Mouse (Mus musculus) urinary bladder, postnatal 4 days (tissue): Measurements from ENCODE around the gene Ppp1r1b.

Experiments
- DNase-seq, 2 experiments: peaks; one replicate each; pipeline ENCODE4 v3.0.0; 2021 to 2022; ENCODE audit warnings: low spot score in 2 of 2

Ppp1r1b gene

DNA sequence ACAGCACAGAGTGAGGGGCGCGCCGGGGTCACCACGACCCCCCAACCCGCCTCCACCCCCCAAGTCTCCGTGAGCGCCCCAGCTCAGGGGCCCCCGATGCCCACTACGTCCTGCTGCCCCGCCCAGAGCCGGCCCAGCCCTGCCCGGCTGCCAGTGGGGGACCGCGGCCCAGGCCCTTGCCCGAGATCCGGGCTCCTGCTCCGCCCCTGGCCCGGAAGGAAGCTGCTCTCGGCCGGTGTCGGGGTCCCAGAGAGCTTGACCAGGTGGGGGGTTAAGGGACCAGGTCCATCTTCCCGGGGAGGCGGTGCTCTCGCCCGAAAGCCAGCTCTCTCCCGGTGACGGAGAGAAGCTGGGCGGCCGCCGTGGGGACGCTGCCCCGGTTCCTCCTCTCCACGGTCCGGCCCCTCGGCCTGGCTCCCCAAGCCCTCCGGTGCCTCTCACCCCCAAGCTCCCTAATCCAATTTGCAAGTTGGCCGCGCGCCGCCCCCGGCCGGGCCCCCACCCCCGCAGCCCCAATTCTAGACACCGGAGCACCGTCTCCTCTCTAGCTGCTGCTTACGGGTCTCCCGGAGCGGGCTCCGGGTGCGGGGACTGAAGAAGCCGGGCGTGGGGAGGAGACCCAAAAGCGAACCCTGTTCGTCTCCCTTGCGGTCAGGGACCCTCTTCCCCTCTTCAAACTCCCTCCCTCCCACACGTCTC lies 19.7 kb upstream of the Ppp1r1b start:
- no peak for DNase-seq

DNA sequence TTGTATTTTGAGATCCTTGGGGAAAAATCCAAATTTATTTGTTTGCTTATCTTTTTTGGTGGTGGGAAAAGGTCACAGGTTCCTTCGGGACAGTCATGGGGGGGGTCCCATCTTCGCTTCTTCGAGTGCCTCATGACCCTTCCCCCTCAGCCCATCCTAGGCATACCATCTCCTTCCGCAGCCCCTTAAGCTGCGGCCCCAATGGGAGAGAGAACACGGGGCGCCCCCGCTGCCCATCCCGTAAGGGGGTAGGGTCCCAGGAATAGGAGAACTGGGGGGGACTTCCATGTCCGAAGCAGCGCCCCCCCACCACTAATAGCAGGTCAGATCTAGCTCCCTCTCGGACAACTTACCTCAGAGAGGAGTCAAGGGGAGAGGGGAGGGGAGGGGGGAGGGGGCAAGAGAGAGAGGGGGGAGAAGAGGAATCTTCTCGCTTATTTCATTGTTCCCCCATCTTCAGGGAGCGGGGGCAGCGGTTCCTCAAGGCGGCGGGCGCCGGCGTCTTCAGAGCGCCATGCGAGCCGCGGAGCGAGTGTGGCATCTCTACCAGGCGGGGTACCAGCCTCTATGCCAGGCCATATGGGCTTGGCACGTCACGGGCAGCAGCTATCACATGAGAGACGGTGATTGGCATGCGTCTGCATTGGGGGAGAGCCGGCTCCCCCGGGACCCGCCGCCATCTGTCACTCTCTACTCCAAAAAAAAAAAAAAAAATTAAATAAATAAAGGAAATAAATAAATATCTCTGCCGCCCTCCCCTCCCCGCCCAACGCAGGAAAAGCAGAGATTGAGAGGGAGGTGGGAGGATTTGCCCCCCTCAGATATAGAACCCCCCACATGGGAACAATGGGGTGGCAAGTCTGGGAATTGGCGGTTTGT lies 18.9 kb upstream of the Ppp1r1b start, which contains the start of gene Neurod2:
Gene Neurod2 (minus strand): TSS at position 568 of the 879 bp plus-strand sequence.
- no peak for DNase-seq

DNA sequence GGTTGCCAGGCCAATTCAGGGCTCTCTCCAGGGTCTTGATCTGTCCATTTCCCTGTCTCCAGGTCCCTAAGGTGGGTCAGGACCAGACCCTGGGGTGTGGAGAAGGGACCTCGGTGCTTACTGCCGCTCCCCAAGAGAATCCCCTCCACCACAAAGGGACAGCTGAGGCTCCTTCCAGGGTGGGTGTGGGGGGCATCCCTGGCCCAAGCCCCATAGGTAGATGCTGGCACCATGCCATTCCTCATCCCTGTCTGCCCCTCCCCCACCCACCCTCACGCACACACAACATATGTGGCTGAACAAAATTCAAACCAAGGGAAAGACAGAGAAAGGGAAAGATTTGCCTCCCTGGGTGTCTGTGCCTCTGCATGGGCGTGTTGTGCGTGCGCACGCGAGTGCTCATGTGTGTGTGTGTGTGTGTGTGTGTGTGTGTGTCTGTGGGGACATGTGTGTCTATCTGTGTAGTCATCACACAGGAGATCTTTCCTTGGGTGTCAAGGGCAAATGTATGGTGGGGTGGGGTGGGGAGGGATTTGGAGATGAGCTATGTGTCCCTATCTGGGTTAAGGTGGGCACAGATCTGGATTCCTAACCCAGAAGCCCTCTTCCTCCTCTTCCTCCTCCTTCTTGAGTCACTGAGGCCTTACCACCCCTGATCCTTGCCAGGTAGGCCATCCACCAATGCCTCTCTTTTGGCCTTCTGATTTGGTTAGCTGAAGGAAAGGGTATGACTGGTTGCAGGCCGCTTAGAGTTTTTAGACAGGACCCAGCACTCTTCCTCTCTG lies 18.1 kb upstream of the Ppp1r1b start:
- no peak for DNase-seq

DNA sequence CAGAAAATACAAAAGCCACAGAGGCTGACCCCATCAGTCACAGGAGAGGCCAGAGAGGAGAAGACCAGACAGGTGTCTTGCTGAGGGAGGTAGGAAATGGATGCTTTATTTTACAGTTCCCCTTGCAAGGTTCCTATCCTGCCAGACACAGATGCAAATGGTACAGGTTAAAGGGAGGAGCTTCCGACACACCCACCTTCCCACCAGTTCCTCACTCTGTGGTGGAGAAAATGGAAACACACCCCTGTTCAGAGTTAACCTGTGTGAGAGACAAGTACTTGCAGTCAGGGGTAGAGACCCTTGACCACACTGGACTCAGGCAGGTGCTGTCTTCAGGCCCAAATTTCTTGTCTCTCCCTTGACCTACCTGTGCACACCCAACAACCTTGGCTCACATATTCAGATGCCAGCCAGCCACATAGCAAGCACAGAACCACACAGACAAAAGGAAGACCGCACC lies 17.4 kb upstream of the Ppp1r1b start:
- no peak for DNase-seq

DNA sequence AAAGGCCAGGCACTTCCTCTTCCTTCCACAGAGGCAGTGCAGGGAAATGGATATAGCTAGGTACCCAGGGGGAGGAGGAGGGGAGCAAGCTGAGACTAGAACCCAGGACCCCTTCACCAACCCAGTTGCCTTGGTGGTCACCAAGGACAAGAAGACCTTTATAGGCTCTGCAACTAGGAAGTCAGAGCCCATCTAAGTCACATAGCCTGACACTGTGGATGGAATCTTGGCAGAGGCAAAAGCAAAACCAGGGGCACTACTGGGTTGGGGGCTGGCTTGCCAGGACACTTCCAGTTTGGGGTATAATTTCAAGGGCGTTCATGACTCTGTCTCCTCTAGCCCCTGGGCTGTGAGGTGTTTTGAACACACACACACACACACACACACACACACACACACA lies 16.8 kb upstream of the Ppp1r1b start:
- DNase-seq: no peak

DNA sequence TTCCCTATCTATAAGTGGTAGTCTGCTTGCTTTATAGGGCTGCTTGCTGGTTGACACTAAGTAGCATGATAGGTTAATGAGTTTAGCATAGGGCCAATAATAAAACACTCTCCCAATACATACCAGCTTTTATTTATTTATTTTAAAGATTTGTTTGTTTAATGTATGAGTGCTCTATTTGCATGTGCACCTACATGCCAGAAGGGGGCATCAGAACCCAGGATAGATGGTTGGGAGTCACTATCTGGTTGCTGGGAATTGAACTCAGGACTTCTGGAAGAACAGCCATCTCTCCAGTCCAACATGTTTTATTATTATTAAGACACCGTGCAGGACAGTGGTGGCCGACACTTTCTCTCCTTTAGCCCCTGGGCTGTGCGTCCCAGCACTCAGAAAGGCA lies 16.0 kb upstream of the Ppp1r1b start:
- no peak for DNase-seq

DNA sequence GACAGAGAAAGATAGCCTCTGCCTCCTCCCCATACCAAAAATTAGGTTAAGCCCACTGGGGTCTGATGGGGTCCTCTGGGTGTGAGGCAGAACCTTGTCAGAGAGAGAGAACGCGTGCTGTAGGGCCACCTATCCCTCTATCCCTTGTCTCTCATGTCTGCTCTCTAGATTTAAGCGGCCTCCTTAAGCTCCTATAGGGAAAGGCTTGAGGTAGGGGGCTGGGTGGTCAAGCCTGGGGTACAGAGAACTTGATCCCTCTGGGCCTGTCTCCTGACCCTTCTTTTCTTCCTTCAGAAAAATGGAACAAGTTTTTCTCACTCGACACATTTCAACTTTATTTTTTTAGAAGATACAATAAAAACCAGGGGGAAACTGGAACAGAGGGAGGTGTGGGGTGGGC lies 15.4 kb upstream of the Ppp1r1b start:
- no peak for DNase-seq

DNA sequence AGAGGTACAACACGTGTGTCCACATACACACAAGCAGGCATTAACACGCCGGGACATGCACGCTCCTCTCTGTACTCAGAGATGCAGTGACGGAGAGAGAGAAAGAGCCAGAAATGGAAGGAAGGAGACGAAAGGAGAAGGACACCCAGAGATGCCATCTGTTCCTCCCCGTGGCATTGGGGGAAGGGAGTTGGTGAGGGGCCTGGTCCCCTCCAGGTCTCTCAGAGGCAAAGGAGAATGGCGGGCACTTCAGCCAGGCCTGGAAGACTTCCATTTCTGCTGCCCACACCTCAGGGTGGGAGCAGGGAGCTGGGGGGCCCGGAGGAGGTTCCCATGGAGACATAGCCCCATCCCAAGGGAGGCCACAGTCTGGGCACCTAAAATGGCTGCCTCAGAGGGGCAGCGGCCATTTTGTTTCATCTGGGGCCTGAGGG lies 14.9 kb upstream of the Ppp1r1b start:
- no peak for DNase-seq

DNA sequence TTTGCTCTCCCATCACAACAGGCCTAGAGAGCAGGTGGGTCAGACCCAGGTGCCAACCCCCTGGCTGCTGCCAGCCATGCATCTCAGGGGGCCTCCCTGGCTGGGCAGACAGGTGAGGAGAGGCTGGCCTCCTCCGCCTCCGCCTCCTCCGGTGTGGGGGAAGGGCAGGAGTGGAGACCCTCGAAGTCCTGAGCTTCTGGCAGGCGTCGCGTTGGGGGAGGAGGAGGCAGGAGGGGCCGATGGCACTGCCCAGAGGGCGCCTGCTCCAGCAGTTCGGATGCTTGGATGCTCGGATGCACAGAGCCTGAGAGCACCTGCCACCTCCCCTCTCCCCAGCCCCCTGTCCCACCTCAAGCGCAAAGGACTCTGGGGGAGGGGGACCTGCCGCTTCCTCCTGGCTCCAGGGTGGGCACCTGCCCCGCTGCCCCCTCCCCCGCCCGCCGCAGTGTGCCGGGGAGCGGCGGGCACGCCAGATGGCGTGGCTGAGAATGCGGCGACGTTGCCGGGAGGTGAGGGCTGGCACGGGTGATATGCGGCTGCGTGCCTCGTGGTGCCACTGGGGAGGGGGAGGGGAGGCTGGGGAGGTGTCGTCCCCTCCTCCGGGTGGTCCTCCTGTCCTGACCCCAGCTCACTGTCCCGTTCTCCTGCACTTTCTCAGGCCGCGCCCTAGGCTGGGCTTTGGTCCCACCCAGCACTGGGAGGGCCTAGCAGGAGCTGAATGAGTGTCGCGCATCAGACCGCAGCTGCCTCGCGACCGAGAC lies 14.0 kb upstream of the Ppp1r1b start:
- no peak for DNase-seq

DNA sequence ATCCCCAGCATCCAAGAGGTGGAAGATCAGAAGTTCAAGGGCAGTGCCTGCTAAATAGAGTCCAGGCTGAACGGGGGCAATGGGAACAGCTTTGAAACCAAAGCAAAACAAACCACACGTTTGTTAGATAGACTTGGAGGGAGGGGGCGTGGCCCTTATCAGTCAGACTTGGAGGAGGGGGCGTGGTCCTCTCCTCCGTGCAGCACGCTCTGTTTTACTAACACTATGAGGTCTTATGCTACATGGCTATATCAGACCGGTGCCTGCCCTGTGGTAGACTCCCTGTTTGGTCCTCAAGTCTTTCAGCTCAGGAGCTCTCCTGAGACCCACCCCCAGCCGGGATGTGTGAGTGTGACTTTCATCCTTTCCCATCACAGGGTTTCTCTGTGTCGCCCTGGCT lies 13.0 kb upstream of the Ppp1r1b start:
- DNase-seq: no peak

DNA sequence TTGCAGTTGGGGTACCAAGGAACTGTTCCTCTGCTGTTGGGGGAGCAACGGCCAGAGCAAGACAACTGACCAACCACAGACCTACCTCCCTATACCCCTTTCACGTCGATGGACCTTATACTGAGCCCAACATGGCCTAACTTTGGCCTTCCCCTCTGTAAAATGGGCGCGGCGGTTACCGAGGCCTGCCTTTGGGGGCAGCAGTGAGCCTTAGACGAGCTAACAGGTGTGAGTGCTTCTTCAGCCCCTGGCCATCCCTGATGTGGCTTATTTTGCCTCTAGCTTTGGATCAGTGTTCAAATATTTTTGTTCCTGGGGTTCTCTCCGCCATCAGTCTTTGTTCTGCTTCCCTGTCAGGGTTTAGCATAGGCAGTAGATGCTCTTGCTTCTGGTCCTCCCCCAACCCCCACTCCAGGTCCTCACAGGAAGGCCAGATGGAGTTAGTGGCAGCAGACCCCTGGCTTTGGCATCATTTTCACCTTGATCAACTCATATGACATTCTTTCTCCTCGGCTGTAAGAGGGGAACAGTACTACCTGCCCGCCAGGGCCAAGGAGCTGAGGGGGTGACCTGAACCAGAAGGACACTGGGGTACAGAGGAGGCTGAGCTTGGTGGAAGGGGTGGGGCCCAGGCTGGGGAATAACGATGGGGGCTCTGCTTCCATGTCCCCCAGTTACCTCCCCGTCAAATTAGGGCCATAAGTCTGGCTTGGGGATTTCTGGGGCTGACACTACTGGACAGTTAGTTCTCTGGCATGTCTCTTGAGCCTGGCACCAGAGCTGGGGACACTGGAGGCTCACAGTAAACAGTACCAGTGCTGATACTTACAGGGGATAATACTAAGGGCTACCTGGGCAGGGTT lies 11.7 kb upstream of the Ppp1r1b start:
- DNase-seq: no peak

DNA sequence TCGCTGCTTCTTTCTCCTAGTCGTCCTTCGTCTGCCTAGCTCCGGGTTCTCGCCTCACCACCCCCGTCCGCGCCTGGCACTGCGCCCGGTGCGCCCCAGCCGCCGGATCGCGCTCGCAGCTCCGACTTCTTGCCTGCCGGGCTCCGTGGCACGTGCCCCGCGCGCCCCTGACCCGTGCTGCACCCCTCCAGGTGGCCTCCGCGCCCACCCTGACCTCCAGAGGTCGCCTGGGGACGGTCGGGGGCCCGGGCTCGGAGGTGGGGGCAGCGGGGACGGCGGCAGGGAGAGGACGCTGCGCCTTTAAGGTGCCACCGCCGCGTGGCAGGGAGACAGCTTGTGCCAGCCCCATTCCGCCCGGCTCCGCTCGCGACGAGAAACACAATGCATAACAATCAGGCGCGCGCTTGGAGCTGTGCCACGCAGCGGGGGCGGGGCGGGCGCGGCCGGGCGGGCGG lies 9.7 kb upstream of the Ppp1r1b start:
- peak in 1 of 2 experiments; percentile 45 for DNase-seq

DNA sequence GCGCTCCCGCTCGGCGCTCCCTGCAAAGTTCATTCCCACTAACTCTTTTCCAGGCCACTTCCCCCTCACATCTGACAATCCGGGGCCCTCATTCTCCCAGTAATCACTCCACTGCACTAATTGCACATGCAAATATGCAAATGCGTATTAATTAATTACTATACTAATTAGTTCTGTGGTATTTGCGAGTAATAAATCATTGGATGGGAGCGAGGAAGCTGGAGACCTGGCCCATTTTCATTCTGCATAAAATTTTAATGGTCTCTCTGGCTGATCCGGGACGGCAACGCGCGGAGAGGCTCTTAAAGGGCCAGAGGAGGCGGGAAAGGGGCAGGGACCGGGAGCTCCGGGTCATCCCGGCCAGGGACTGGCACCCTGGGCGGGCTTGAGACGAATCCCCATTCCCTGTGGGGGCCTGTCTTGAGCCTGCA lies 9.1 kb upstream of the Ppp1r1b start:
- no peak for DNase-seq

DNA sequence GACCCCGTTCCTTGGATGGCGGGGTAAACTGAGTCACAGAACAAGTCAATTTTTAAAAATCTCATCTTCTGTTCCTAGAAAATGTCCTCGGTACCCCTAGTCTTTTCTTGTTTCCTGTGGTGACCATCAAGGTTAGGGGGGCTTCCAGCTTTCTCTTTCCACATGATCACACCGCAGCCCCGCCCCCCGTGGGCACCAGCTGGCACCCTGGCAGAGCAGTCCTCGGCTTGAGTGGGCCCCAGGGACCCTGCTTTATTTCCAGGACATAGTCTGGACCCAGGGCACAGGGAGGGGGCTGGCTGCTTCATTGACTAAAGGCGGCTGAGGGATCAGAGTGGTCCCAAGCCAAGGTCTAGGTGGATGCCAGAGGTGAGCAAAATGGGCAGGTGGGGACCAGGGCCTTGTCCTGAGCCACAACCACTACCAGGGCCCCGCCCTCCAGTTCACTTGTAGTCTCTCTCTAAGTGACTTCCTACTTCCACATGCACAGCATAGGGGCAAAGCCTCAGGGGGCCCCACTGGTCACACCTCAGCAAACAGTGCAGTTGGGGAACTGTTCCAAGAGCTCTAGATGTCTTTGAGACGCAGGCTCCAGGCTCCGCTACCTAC lies 8.4 kb upstream of the Ppp1r1b start:
- DNase-seq: no peak

DNA sequence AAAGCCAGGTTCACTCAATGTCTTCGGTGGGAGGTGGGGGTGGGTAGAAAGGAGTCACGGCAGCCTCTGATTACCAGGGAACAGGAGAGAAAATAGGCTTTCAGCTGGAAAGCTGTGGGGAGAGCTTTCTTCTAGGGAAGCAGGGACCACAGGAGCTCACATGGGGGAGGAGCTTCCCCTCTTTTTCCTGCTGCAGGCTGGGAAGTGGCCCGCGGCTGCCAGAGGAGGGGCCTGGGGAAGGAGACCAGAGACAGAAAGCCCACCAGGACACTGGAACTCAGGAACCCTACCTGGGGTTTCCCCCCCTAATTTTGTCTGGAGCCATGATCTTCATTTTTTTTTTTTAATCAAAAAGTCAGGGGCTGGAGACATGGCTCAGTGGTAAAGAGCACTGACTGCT lies 7.6 kb upstream of the Ppp1r1b start:
- no peak for DNase-seq

DNA sequence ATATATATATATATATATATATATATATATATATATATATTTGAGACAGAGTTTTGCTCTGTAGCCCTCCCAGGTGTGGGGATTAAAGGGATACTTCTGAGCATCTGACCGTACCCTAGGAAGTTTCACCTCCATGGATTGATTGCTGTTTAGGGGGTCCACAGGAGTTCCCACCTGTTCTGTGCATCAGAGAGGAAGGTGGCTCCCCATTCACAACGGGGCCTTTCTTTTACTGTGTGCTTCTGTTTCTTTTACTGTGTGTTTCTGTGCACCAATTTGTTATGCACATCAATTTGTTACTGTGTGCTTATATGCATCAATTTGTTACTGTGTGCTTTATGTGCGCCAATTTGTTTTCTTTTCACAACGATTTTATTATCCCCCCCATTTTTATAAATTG lies 7.0 kb upstream of the Ppp1r1b start:
- DNase-seq: no peak

DNA sequence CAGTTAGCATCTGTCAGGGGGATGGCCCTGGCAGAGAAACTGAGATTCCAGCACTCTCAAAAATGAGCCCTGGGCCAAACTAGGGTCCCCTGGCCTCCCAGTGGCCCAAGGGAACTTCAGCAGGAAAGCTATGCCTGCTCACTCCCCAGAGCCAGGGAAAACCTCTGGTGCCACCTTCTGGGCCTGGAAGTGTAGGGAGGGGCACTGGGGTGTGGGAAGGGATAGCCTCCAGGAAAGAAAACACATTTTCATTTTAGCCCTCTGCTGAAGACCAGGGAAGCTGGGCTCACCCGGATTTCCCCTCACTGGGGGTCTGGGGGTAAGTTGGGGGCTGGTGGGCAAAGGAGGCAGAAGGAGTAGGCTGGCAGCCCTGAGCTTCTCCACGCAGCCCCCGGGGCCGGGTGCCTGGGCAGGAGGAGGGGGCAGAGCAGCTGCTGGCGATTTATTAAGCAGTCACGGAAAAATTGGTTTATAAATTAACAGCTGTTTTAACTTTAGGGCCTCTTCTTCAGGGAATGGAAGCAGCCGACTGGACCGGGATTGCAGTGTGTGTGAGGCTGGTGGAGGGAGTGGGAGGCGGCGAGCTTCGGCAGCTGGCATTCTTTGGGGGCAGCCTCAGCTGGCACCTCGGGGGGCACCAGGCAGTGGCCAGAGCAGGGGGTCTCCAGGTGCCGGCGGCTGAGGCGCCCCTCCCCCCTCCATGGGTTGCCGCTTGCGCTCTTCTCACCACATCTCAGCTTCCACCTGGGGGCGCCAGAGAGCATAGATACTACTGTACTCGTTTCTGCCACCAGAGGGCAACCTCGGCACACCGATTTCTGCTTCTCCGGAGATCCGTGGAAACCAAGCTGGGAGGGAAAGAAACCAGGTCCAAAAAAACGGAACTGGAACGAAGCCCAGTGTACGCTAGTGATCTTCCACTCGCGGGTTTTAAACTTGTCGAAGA lies 5.9 kb upstream of the Ppp1r1b start:
- DNase-seq: peak; percentile 83 to 92

DNA sequence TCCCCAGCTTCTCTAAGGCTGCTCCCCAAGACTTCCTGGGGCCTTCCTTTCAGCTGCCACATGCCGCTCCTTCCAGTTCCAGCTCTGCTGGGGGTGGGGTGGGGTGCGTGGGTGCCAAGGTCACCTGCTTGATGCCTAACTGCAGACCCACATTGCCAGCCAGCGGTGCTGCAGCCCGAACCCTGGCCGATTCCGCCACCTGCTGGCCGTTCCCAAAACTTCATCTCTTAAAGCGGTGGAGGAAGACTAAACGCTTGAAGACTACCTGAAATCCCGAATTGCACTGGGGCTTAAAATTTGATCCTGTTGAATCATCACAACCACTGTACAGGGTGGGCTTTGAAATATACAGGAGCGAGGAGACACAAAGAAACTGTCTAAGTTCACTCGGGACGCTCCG lies 3.0 kb upstream of the Ppp1r1b start:
- DNase-seq: peak; percentile 60 to 87

DNA sequence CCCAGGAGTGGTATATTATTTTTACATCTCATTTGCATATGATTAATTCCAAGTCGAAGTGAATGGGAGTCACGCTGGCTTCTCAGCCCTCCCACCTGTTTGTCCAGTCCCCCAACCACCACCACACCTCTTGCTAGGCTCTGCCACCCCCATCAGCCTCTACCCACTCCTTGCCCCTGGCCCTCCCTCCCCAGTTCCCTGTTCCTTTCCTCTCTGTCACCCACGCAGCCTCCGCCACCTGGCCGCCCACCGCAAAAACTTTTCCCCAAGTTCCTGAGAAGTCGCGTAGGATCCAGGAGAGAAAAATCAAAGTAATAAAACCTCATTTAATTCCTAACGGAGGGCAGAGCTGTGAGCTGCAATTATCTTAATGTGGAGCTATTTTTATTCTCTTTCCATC lies 2.0 kb upstream of the Ppp1r1b start:
- no peak for DNase-seq
